Mouse (Mus musculus) heart, adult 2 months (tissue): ENCODE data around the gene Zfp354c. TPM values are rescaled to one million over a fixed set of nuclear protein-coding genes. Genes with fewer than 3 reads are reported as not detected.

Source experiments
- DNase-seq, 2 experiments: peaks; one replicate each; pipeline ENCODE4 v3.0.0; 2021
- H3K27ac ChIP-seq: fragments of 200-600 bp; 2 replicates; pipeline ENCODE4 v1.8.1; 2022
- H3K27me3 ChIP-seq: fragments of 200-500 bp; 2 replicates; pipeline ENCODE4 v1.6.1; 2012; ENCODE audit warnings: mild to moderate bottlenecking, low read length, inconsistent platforms, mixed read lengths; ENCODE audit not compliant: control insufficient read depth, insufficient read depth
- H3K36me3 ChIP-seq: fragments of 200-500 bp; 2 replicates; pipeline ENCODE4 v1.6.1; 2012; ENCODE audit warnings: low read length, inconsistent platforms; ENCODE audit not compliant: control insufficient read depth, insufficient read depth
- H3K4me1 ChIP-seq: fragments of 200-500 bp; 2 replicates; pipeline ENCODE4 v1.6.1; 2011; ENCODE audit warnings: low read length; ENCODE audit not compliant: control insufficient read depth, insufficient read depth
- H3K4me3 ChIP-seq: fragments of 200-600 bp; 2 replicates; pipeline ENCODE4 v1.8.1; 2022
- H3K79me2 ChIP-seq: fragments of 200-500 bp; replicated peaks from 2 replicates; pipeline ENCODE4 v1.6.1; 2012; ENCODE audit warnings: mild to moderate bottlenecking, inconsistent platforms, low read length, moderate library complexity, mixed read lengths; ENCODE audit not compliant: control insufficient read depth, insufficient read depth
- H3K9ac ChIP-seq: fragments of 200-500 bp; 2 replicates; pipeline ENCODE4 v1.6.1; 2012; ENCODE audit warnings: low read depth, mild to moderate bottlenecking, control low read depth, inconsistent platforms, low read length, mixed read lengths
- CTCF ChIP-seq: fragments of 200-600 bp; IDR thresholded peaks from 2 replicates; pipeline ENCODE4 v1.8.1; 2022; ENCODE audit warnings: antibody characterized with exemption, mild to moderate bottlenecking, moderate library complexity
- EP300 ChIP-seq: fragments of 200-500 bp; IDR thresholded peaks from 2 replicates; pipeline ENCODE4 v1.6.1; 2011; ENCODE audit warnings: low read depth, low read length, control low read depth; ENCODE audit not compliant: insufficient read depth
- POLR2A ChIP-seq: fragments of 200-500 bp; IDR thresholded peaks from 2 replicates; pipeline ENCODE4 v1.6.1; 2011; ENCODE audit warnings: mild to moderate bottlenecking, low read depth, low read length, control low read depth; ENCODE audit not compliant: insufficient read depth
- WGBS: fragments of 180-500 bp; shearing (Covaris S2); methylation state at CpG from one replicate; pipeline ENCODE4 v1.1.7; 2018; 5-methylcytosine and 5-hydroxymethylcytosine counted together
- intact Hi-C: fragments of 180-260 bp; cut with DNase I; formaldehyde crosslinking; loops from one replicate; pipeline ENCODE4 v1.15.1; 2025
- long read RNA-seq: library from polyadenylated mRNA; stranded (forward); transcript quantifications from one replicate; pipeline ENCODE4 v2.0.0, GENCODE M21; 2021
- polyA plus RNA-seq: library from polyadenylated mRNA; depleted of rRNA; stranded (reverse); fragments of >200 nt; gene quantifications from 2 replicates; pipeline ENCODE4 v1.2.3, GENCODE M21; 2012; rRNA removed
- total RNA-seq, 2 experiments: library from RNA; stranded (reverse); gene quantifications; 2 replicates each; pipeline ENCODE4 v1.2.3; 2021

The Zfp354c gene
- 1 to 10 TPM; 2.9 to 4.1 TPM for total RNA-seq
- polyA plus RNA-seq = 0.70 and 2.2 TPM in 2 replicates
- long read RNA-seq, partial matches to known transcripts = 0 of 1 reads
- long read RNA-seq, other reads (novel, unspliced or antisense) = 1 of 1 reads

- Histone ChIP-seq H3K9ac (peak within 1 kb of the TSS; percentile 87), H3K36me3 (no peaks in the 10 kb centered on the region), H3K79me2 (no peaks in the 10 kb centered on the region), H3K27me3 (no peaks in the 10 kb centered on the region), H3K27ac (peak within 1 kb of the TSS; percentile 65), H3K4me1 (no peaks in the 10 kb centered on the region), H3K4me3 (peak within 1 kb of the TSS; percentile 79)
- WGBS = under 1% methylated on average over 45 of the region's 45 CpGs
- intact Hi-C loops = loop anchor here (2.0 to 5.0 kb wide), 3 partner anchors 60 to 232 kb away; partner anchors contain the start of genes Zfp2, Zfp354a and Zfp454
- DNase-seq = peak; percentile 86 to 88
- TF ChIP-seq POLR2A (peak; percentile 83), CTCF (no peak), EP300 (0 out of 2 replicates have a peak, but pooled peaks have one; percentile 18)
Measured at GRCm38 (mm10) chr11:50827010-50827953, at the start of gene Zfp354c. Gene Zfp354c, minus strand, starts transcription at chr11:50827724.

- Histone ChIP-seq H3K36me3 (no peaks in the 10 kb centered on the region), H3K79me2 (no peaks in the 10 kb centered on the region), H3K4me3 (peak overlapping the region; percentile 36), H3K27ac (no peak overlapping the region), H3K4me1 (no peaks in the 10 kb centered on the region), H3K9ac (no peak overlapping the region), H3K27me3 (peaks cover 7% of the 10 kb centered on the region)
- DNase-seq = peak in 1 of 2 experiments; percentile 12
- TF ChIP-seq POLR2A (no peak), EP300 (no peak), CTCF (no peak)
- intact Hi-C loops = no loop called here
- WGBS = under 1% methylated on average over 72 of the region's 72 CpGs
Measured at GRCm38 (mm10) chr11:50850989-50851601, 23.6 kb upstream of the Zfp354c start.

GRCm38 (mm10) chr11:50850177-50850735, 22.7 kb upstream of the Zfp354c start, which contains the start of gene Grm6:
Gene Grm6, plus strand, starts transcription at chr11:50850685.
- Histone ChIP-seq H3K36me3 (no peaks in the 10 kb centered on the region), H3K27ac (no peak within 1 kb of the TSS), H3K4me1 (no peaks in the 10 kb centered on the region), H3K4me3 (peak within 1 kb of the TSS; percentile 36), H3K79me2 (no peaks in the 10 kb centered on the region), H3K9ac (no peak within 1 kb of the TSS), H3K27me3 (peaks cover 7% of the 10 kb centered on the region)
- 2% methylated on average over 11 of the region's 11 CpGs for WGBS
- intact Hi-C loops = no loop called here
- no peak for DNase-seq
- TF ChIP-seq CTCF (no peak), EP300 (no peak), POLR2A (no peak)

GRCm38 (mm10) chr11:50849310-50849709, 21.8 kb upstream of the Zfp354c start:
- Histone ChIP-seq H3K27ac (no peak overlapping the region), H3K27me3 (peaks cover 7% of the 10 kb centered on the region), H3K4me3 (no peak overlapping the region), H3K36me3 (no peaks in the 10 kb centered on the region), H3K9ac (no peak overlapping the region), H3K4me1 (no peaks in the 10 kb centered on the region), H3K79me2 (no peaks in the 10 kb centered on the region)
- intact Hi-C loops = no loop called here
- 2% methylated on average over 10 of the region's 10 CpGs for WGBS
- no peak for DNase-seq
- no peak for TF ChIP-seq POLR2A
- no peak for TF ChIP-seq CTCF
- no peak for TF ChIP-seq EP300

- Histone ChIP-seq H3K9ac (no peak overlapping the region), H3K4me3 (no peak overlapping the region), H3K36me3 (no peaks in the 10 kb centered on the region), H3K4me1 (no peaks in the 10 kb centered on the region), H3K27ac (no peak overlapping the region), H3K27me3 (peaks cover 7% of the 10 kb centered on the region), H3K79me2 (no peaks in the 10 kb centered on the region)
- intact Hi-C loops = no loop called here
- TF ChIP-seq EP300 = no peak
- no peak for TF ChIP-seq CTCF
- TF ChIP-seq POLR2A = no peak
- WGBS = 16% methylated on average over 3 of the region's 3 CpGs
- DNase-seq = no peak
Measured at GRCm38 (mm10) chr11:50848520-50849137, 21.1 kb upstream of the Zfp354c start.
